Comparison of ENCODE assay signal across 12 mouse cellular contexts in the genomic region with DNA sequence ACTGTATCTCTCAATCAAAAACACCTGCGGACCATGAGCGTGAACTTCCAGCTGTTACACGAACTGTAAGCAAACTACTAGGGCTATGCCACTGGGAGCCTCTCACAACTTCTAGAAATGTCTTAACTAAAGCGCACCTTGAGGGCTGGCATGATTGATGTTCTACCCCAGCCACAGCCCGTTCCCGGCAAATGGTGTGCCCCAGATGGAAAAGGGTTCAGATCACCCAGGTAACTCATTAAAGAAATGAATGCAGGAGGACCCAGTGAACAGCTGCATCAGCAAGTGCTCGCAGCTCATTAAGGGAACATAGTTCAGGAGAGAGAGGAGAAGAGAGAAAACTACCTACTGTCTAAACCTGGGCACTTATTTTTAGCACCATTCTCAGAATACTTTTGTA.
"Had no signal": no experiment of that assay in that cellular context is flagged by ENCODE, and none has a peak within 500 bp of the region (broad histone marks: within the 10 kb centered on the region; RNA-seq: fewer than 3 reads in every experiment).

No protein-coding gene starts in this region.

- H3K9me3 ChIP-seq: intestine, embryonic 15.5 days; limb, embryonic 10.5 days; liver, embryonic 15.5 days; midbrain, embryonic 15.5 days; neural tube, embryonic 12.5 days had no signal

- H3K36me3 ChIP-seq: intestine, embryonic 15.5 days; limb, embryonic 10.5 days; liver, embryonic 15.5 days; midbrain, embryonic 15.5 days; neural tube, embryonic 12.5 days had no signal

- H3K4me1 ChIP-seq: intestine, embryonic 15.5 days; liver, embryonic 15.5 days; midbrain, embryonic 15.5 days; neural tube, embryonic 12.5 days had no signal

- H3K27ac ChIP-seq: intestine, embryonic 15.5 days; limb, embryonic 10.5 days; liver, embryonic 15.5 days; midbrain, embryonic 15.5 days; neural tube, embryonic 12.5 days; stomach, postnatal 0 days had no signal

- DNase-seq: lung, adult 2 months; lung, postnatal 36 days; retina, postnatal 1 day had no signal

- H3K4me2 ChIP-seq: intestine, embryonic 15.5 days; liver, embryonic 11.5 days; liver, embryonic 15.5 days; midbrain, embryonic 11.5 days; midbrain, embryonic 15.5 days; neural tube, embryonic 12.5 days had no signal

- ATAC-seq: intestine, embryonic 15.5 days; lung, postnatal 0 days; midbrain, embryonic 15.5 days had no signal

- H3K27me3 ChIP-seq: intestine, embryonic 15.5 days; liver, embryonic 15.5 days; midbrain, embryonic 15.5 days; neural tube, embryonic 12.5 days had no signal

- H3K9ac ChIP-seq: intestine, embryonic 15.5 days; liver, embryonic 15.5 days; midbrain, embryonic 15.5 days; neural tube, embryonic 12.5 days had no signal

- H3K4me3 ChIP-seq: intestine, embryonic 15.5 days; limb, embryonic 10.5 days; liver, embryonic 15.5 days; midbrain, embryonic 15.5 days; neural tube, embryonic 12.5 days had no signal
